Comparison of ENCODE assay signal across 8 mouse cellular contexts in the genomic region with DNA sequence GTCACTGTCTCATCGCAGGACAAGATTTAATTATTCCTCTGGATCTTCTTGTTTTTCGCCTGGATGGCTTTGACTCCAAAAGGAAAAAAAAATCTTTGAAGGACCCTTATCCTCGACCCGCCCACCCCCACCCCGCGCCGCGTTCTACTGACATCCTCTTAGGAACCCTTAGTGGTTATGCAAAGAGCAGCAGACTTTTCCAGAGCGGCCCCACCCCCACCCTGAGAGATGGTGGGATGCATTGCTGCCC. TPM values are rescaled to one million over a fixed set of nuclear protein-coding genes. Genes with fewer than 3 reads are reported as not detected.
DNase-seq lines count a peak whose midpoint lies in the region; ATAC-seq and TF ChIP-seq lines count a peak whose summit lies in the region.

No protein-coding gene starts in this region.

- H3K27ac ChIP-seq in forebrain, embryonic 11.5 days (ENCODE audit: low read depth, low read length) = peak overlapping the region; percentile 92
- peak overlapping the region; percentile 95 for H3K27ac ChIP-seq in hindbrain, embryonic 13.5 days
- H3K27ac ChIP-seq in limb, embryonic 14.5 days (replicated peaks; ENCODE audit: low read depth, low read length) = peak overlapping the region; percentile 99
- H3K27ac ChIP-seq in midbrain, embryonic 14.5 days (replicated peaks; ENCODE audit: low read depth, low read length) = peak overlapping the region; percentile 95

- H3K4me2 ChIP-seq in forebrain, embryonic 11.5 days (ENCODE audit: low read depth, low read length, severe bottlenecking) = peak overlapping the region; percentile 92
- peak overlapping the region; percentile 95 for H3K4me2 ChIP-seq in hindbrain, embryonic 13.5 days
- peak overlapping the region; percentile 95 for H3K4me2 ChIP-seq in limb, embryonic 14.5 days (replicated peaks; ENCODE audit: low read depth, low read length, severe bottlenecking)
- peak overlapping the region; percentile 97 for H3K4me2 ChIP-seq in midbrain, embryonic 14.5 days (ENCODE audit: low read length)

- peak overlapping the region; percentile 71 for H3K4me3 ChIP-seq in forebrain, embryonic 11.5 days (ENCODE audit: low read depth, low read length)
- peak overlapping the region; percentile 78 for H3K4me3 ChIP-seq in hindbrain, embryonic 13.5 days
- peak overlapping the region; percentile 84 for H3K4me3 ChIP-seq in limb, embryonic 14.5 days (replicated peaks; ENCODE audit: low read length)
- peak overlapping the region; percentile 52 for H3K4me3 ChIP-seq in midbrain, embryonic 14.5 days (replicated peaks; ENCODE audit: low read depth, low read length)

- no peaks in the 10 kb centered on the region for H3K9me3 ChIP-seq in forebrain, embryonic 11.5 days (ENCODE audit: control insufficient read depth, low read length)
- no peaks in the 10 kb centered on the region for H3K9me3 ChIP-seq in hindbrain, embryonic 13.5 days
- H3K9me3 ChIP-seq in limb, embryonic 14.5 days (ENCODE audit: control insufficient read depth, low read length) = no peaks in the 10 kb centered on the region
- no peaks in the 10 kb centered on the region for H3K9me3 ChIP-seq in midbrain, embryonic 14.5 days (ENCODE audit: control insufficient read depth, low read length)

- H3K4me1 ChIP-seq in forebrain, embryonic 11.5 days (replicated peaks; ENCODE audit: control insufficient read depth, insufficient read depth, low read length) = peaks cover 28% of the 10 kb centered on the region
- peaks cover 57% of the 10 kb centered on the region for H3K4me1 ChIP-seq in hindbrain, embryonic 13.5 days (replicated peaks)
- peaks cover 26% of the 10 kb centered on the region for H3K4me1 ChIP-seq in limb, embryonic 14.5 days (ENCODE audit: control insufficient read depth, insufficient read depth, low read length)
- peaks cover 36% of the 10 kb centered on the region for H3K4me1 ChIP-seq in midbrain, embryonic 14.5 days (ENCODE audit: control insufficient read depth, insufficient read depth, low read length)

- peak; percentile 89 for DNase-seq in embryo, embryonic 10.5 days (ENCODE audit: low spot score)
- no peak for DNase-seq in embryo, embryonic 9.5 days (ENCODE audit: extremely low spot score)
- peak; percentile 79 for DNase-seq in Muller cell, postnatal 12 days (ENCODE audit: inconsistent ontology term)
- peak; percentile 88 for DNase-seq in forebrain, embryonic 11.5 days (ENCODE audit: low spot score)
- no peak for DNase-seq in limb, embryonic 14.5 days (ENCODE audit: low spot score)
- DNase-seq in midbrain, embryonic 14.5 days = peak; percentile 77

- H3K27me3 ChIP-seq in forebrain, embryonic 11.5 days (ENCODE audit: control insufficient read depth, insufficient read depth, low read length) = no peaks in the 10 kb centered on the region
- peaks cover 3% of the 10 kb centered on the region; the same call in 1 of the 2 replicates for H3K27me3 ChIP-seq in hindbrain, embryonic 13.5 days
- no peaks in the 10 kb centered on the region for H3K27me3 ChIP-seq in limb, embryonic 14.5 days (ENCODE audit: control insufficient read depth, insufficient read depth, low read length)
- H3K27me3 ChIP-seq in midbrain, embryonic 14.5 days (ENCODE audit: control insufficient read depth, insufficient read depth, low read length) = no peaks in the 10 kb centered on the region; the same call in 1 of the 2 replicates

- no peak for TF ChIP-seq POLR2A in limb, embryonic 14.5 days (IDR thresholded peaks at IDR 0.05; ENCODE audit: borderline replicate concordance, extremely low read depth, insufficient read depth, insufficient read length)

- ATAC-seq in forebrain, embryonic 11.5 days (replicated peaks; ENCODE audit: low FRiP score) = peak; percentile 22; the same call in 1 of the 2 replicates
- ATAC-seq in hindbrain, embryonic 13.5 days (ENCODE audit: low FRiP score) = no peak
- peak; percentile 28 for ATAC-seq in limb, embryonic 14.5 days (ENCODE audit: low FRiP score, low read depth)
- peak; percentile 3; the same call in 1 of the 2 replicates for ATAC-seq in midbrain, embryonic 14.5 days (ENCODE audit: low FRiP score, low TSS enrichment)
- ATAC-seq in granulocyte monocyte progenitor cell, adult 5-6 weeks (replicated peaks; ENCODE audit: poor library complexity, severe bottlenecking) = no peak

- WGBS in forebrain, embryonic 11.5 days = 2% methylated on average over 9 of the region's 9 CpGs
- WGBS in hindbrain, embryonic 13.5 days = 2% methylated on average over 9 of the region's 9 CpGs
- WGBS in limb, embryonic 14.5 days = 2% methylated on average over 9 of the region's 9 CpGs
- WGBS in midbrain, embryonic 14.5 days = 1% methylated on average over 9 of the region's 9 CpGs

- peak overlapping the region; percentile 82 for H3K9ac ChIP-seq in forebrain, embryonic 11.5 days (ENCODE audit: low read length)
- H3K9ac ChIP-seq in hindbrain, embryonic 13.5 days = peak overlapping the region; percentile 90
- H3K9ac ChIP-seq in limb, embryonic 14.5 days (ENCODE audit: low read depth, low read length, severe bottlenecking) = peak overlapping the region; percentile 83
- H3K9ac ChIP-seq in midbrain, embryonic 14.5 days (replicated peaks; ENCODE audit: low read length) = peak overlapping the region; percentile 71; the same call in 1 of the 2 replicates

- no peaks in the 10 kb centered on the region for H3K36me3 ChIP-seq in forebrain, embryonic 11.5 days (ENCODE audit: control insufficient read depth, insufficient read depth, low read length)
- no peaks in the 10 kb centered on the region for H3K36me3 ChIP-seq in hindbrain, embryonic 13.5 days
- no peaks in the 10 kb centered on the region for H3K36me3 ChIP-seq in limb, embryonic 14.5 days (ENCODE audit: control insufficient read depth, insufficient read depth, low read length)
- H3K36me3 ChIP-seq in midbrain, embryonic 14.5 days (ENCODE audit: control insufficient read depth, insufficient read depth, low read length) = no peaks in the 10 kb centered on the region

RNA-seq across cellular contexts. Expression of a gene that starts 2.3 kb away (rescaled TPM):
- polyA plus RNA-seq in forebrain, embryonic 11.5 days (2014; fragmentation: Nextera tagmentation; extraction: Ambion mirVana) = 188 and 198 TPM in 2 replicates
- 276 and 296 TPM in 2 replicates for polyA plus RNA-seq in hindbrain, embryonic 13.5 days (2015; fragmentation: Nextera tagmentation; extraction: Ambion mirVana)
- 162 and 165 TPM in 2 replicates for polyA plus RNA-seq in limb, embryonic 14.5 days (2012; rRNA removed)
- polyA plus RNA-seq in limb, embryonic 14.5 days (2014; fragmentation: Nextera tagmentation; extraction: Ambion mirVana) = 317 and 350 TPM in 2 replicates
- polyA plus RNA-seq in midbrain, embryonic 14.5 days (2014; fragmentation: Nextera tagmentation; extraction: Ambion mirVana) = 257 and 299 TPM in 2 replicates
- total RNA-seq in granulocyte monocyte progenitor cell, adult 5-6 weeks (2014; fragmentation: Nextera tagmentation) = 1.7 and 8.5 TPM in 2 replicates
- total RNA-seq in granulocyte monocyte progenitor cell, adult 5-6 weeks (2017) = 7.4 and 11.7 TPM in 2 replicates

Comparison
In these comparisons a context has a peak if more than half of its experiments do, and no peak if none do; other contexts are left out.
1. DNase-seq: peak in embryo, embryonic 10.5 days (single experiment), Muller cell, postnatal 12 days (single experiment), forebrain, embryonic 11.5 days (single experiment) and midbrain, embryonic 14.5 days (single experiment); none in embryo, embryonic 9.5 days (single experiment) and limb, embryonic 14.5 days (single experiment).
2. ATAC-seq: peak in forebrain, embryonic 11.5 days (single experiment), limb, embryonic 14.5 days (single experiment) and midbrain, embryonic 14.5 days (single experiment); none in hindbrain, embryonic 13.5 days (single experiment) and granulocyte monocyte progenitor cell, adult 5-6 weeks (single experiment).
3. Peak in every context shown above with its lines, with median percentiles within 50 percentile points of each other: H3K27ac ChIP-seq, H3K4me2 ChIP-seq, H3K4me3 ChIP-seq and H3K9ac ChIP-seq.